Mouse (Mus musculus): Measurements from ENCODE around the gene Zfp184. TPM values are rescaled to one million over a fixed set of nuclear protein-coding genes. Genes with fewer than 3 reads are reported as not detected.

The Zfp184 gene
- total RNA-seq, 2 experiments from 2014 or later = 2.6 to 3.3 TPM

DNA sequence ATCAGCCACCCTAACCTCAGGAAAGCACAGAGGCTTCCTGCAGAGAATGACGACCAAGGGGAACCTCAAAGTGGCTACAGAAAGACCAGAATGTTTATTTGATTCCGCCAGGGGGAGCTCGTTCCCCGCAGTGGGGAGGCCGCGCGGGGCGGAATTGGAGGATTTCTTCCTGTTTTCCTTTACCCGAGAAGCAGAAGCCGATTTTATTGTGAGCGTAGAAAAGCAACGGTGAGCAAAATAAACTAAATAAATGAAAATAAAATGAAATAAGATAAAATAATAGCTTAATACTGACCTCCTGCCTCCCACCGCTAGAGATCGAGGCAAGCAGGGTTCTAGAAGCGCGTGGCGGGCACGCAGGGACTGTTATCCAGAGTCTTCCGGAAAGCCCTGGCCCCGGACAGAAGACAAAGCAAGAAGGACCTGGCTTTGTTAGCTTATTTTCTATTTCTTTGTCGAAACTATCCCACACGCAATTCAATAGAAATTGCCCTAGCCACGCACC, 29.4 kb downstream of the Zfp184 start:
- intact Hi-C loops (cut with DNase I) = loop anchor here (1.0 to 10.0 kb wide), 3 partner anchors 29 to 119 kb away; partner anchors contain the start of gene Zfp184
- DNase-seq (ENCODE audit: low spot score in 2 of 2) = peak; percentile 89 to 95

- intact Hi-C loops (cut with DNase I) = loop anchor here (1.0 to 10.0 kb wide), 3 partner anchors 30 to 120 kb away; partner anchors contain the start of gene Zfp184
- DNase-seq (ENCODE audit: low spot score in 2 of 2) = peak; percentile 68 to 80
Measured at GRCm38 (mm10) chr13:21974726-21975473, 30.0 kb downstream of the Zfp184 start.

DNA sequence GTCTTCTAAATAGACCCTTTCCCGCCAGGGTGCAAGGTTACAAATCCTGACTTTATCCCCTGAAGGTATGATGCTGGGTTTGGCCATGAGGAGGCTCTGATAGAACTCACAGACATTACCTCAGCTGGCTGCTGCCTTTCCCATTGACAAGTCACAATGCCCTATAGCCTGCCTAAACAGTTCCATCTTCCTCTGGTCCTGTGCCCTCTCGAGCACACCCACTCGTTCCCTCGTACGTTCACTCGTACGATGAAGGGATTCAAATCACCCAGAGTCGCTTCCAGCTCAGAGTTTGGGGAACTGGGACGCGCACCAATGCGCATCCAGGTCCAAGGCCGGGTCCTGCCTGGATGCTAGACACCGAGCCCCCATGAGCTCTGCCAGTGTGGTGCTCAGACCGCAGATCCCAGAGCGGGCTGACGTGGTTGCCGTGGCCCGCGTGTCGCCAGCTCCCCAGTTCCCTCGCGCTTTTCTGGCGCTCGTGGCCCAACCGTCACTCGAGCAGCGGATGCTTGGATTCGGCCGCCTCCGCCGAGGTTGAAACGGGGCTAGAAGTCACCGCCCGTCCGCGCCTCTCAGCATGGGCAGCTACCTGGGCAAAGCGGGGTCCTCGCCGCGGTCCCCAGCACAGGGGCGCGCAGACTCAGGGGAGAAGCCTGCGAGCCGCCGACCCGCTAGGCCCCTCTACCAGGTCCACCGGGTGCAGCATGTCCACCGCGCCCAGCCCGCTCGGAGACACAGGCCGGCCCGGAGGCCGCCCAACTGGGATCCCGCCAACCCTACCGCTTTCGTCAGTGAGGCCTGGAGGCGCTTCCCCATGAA, 36.3 kb downstream of the Zfp184 start, which contains the start of gene Pom121l2:
Pom121l2 (plus strand) TSS at position 214 of the 822 bp plus-strand sequence.
- intact Hi-C loops (cut with DNase I) = no loop called here
- DNase-seq (ENCODE audit: low spot score in 2 of 2) = peak; percentile 20 to 31

DNA sequence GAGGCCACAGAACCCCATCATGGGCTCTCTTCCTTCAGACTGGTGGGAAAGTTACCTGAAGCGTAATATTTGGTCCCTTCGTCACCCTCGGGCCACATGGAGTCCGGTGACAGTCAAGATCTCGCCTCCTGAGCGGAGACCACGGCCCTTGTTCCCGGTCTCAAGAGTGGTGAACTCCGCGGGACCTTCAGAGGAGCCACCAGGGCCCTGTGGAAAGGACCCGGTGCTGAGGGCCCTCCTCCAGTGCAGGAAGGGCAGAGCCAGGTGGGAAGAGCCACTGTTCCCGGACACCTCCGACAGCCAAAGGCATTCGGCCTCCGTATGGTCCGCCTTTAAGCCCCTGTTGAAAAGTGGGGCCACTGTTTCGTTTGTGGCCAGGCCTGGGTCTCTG, 36.9 kb downstream of the Zfp184 start:
- intact Hi-C loops (cut with DNase I) = no loop called here
- no peak for DNase-seq (ENCODE audit: low spot score in 2 of 2)

- no peak for DNase-seq (ENCODE audit: low spot score in 2 of 2)
- intact Hi-C loops (cut with DNase I) = no loop called here
Measured at GRCm38 (mm10) chr13:21984486-21984885, 39.6 kb downstream of the Zfp184 start.

DNA sequence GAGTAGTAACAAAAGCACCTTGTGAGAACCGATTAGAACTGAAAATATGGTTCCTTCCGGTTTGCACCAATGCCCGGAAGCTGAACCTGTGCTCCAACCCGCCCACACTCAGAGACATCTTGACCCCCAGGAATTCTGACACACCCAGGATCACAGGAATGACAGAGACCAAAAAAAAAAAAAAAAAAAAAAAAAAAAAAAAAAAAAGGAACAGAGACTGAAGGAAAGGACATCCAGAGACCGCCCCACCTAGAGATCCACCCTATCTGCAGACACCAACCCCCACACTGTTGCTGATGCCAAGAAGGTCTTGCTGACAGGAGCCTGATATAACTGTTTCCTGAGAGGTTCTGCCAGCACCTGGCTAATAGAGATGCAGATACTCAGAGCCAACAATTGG, 47.7 kb downstream of the Zfp184 start:
- intact Hi-C loops (cut with DNase I) = no loop called here
- DNase-seq (ENCODE audit: low spot score in 2 of 2) = no peak

DNA sequence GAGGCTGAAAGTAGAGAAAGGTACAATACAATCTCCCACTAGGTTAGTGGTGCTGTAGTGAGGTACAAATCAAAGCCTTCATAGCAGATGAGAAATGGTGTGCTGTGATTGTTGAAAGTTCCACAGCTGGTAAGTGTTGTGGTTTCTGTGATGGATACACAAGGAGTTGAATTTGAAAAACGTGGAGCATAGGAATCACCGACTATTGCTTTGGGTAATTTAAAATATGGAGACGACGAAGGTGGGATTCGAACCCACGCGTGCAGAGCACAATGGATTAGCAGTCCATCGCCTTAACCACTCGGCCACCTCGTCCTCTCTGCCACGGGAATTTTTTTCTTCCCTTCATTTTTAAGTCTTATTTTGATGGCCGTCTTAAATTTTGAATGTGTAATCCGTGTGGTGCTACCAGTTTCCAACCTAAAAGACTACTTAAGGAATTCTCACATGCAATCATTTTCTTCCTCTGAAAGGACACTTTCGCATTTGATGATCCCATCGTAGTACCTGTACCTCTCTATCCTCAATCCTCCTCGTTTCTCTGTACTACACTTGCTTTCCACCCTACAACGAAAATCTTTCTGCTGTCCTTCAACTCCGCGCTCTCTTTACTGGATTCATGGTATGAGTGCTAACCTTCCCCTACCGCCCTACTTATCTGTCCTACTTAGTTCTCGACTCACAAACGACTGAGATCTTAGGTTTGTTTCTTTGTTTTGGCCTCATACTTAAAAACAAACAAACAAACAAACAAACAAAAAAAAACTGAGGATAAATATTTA, 49.3 kb downstream of the Zfp184 start:
- intact Hi-C loops (cut with DNase I) = no loop called here
- peak; percentile 24 to 52 for DNase-seq (ENCODE audit: low spot score in 2 of 2)

GRCm38 (mm10) chr13:21994896-21995295, 50.0 kb downstream of the Zfp184 start:
- no peak for DNase-seq (ENCODE audit: low spot score in 2 of 2)
- intact Hi-C loops (cut with DNase I) = no loop called here

DNA sequence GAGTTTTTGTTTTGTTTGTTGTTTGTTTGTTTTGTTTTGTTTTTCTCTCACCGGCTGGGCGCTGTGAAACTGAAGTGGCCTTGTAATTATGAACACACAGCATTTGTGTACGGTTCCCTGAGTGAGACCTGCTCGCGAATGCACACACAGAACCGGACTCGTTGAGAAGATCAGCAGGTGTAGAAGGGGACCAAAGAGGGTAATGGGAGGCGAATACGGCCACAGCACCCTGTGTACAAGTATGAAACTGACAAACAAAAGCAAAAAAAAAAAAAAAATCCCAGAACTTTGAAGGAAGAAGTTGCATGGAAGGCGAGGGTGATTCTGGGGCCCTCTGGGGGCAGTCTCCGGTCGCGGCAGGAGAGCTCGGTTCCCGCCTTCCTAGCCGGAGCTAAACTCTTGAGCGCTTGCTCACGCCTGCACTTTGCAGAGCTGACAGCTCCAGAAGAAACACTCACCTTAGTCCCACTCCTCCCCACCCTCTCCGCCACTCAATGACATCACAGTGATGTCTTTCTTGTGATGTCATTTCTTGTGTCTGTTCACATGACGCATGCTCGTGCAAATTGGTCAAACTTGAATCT, 50.5 kb downstream of the Zfp184 start:
- intact Hi-C loops (cut with DNase I) = no loop called here

DNA sequence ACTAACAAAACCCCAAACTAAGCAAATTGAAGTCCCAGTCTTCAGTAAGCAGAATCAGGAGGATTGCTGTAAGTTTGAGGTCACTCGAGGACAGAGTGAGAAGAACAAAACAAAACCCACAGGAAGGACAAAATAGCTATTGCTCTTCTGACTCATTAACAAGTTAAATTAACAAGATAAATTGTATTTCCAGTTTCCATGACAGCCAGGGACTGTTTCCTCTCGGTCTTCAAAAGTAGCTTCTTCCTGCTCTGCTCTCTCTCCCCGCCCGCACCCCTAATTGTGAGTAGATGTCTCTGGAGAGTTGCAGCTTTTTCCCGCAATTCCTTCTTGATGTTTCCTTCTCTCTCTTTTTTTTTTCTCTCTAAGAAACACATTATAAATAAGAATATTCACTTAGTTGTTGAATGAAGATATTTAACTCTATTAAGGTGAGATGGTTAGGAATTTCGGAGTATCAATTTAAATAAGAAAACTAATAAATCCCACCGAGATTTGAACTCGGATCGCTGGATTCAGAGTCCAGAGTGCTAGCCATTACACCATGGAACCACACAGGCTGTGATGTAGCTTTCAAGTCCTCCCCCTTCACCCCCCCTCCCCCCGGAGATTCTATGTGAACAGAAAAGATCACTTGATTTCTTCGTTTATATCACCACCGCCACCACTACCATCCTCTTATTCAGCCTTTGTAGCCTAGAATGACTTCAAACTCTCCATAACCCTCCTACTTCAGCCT, 51.4 kb downstream of the Zfp184 start:
- peak; percentile 13 for DNase-seq (ENCODE audit: low spot score in 2 of 2)
- intact Hi-C loops (cut with DNase I) = loop anchor here (2.0 kb wide), 1 partner anchor 19 kb away; no protein-coding TSS in a partner anchor

More for the DNA sequence above, 50.5 kb downstream of the Zfp184 start:
- peak in 1 of 2 experiments; percentile 12 for DNase-seq (ENCODE audit: low spot score in 2 of 2)

- intact Hi-C loops (cut with DNase I) = loop anchor here (2.0 kb wide), 1 partner anchor 18 kb away; no protein-coding TSS in a partner anchor
- DNase-seq (ENCODE audit: low spot score in 2 of 2) = peak in 1 of 2 experiments; percentile 5
Measured at GRCm38 (mm10) chr13:21996840-21997185, 51.9 kb downstream of the Zfp184 start.

DNA sequence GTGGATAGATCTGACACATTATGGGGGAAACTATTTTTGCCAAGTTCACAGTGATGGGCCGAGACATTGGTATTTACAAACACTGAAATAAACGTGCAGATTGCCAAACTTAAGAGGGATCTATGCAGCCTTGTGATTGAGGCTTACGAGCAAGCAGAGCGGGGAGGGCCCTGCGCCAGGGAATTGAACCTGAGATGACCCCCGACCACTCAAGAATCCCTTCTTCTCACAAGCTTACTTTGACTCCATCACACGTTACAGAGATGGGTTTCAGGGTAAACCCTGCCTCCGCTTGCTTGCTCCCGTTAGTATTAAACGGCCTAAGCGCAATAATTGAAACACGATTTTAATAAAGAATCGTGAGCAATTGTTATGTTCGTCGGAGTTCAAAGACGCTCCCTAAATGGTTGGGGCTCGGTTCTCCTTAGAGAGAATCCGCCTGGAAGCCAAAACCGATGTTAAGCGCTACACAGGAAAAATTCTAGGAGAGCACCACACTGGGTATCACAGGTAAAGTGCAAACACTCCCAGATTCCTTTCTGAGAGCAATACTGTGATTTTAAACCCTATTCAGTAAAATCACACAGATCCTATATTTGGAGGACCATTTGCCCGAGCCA, 52.4 kb downstream of the Zfp184 start:
- peak in 1 of 2 experiments; percentile 3 for DNase-seq (ENCODE audit: low spot score in 2 of 2)
- intact Hi-C loops (cut with DNase I) = loop anchor here (2.0 kb wide), 1 partner anchor 17 kb away; no protein-coding TSS in a partner anchor

DNA sequence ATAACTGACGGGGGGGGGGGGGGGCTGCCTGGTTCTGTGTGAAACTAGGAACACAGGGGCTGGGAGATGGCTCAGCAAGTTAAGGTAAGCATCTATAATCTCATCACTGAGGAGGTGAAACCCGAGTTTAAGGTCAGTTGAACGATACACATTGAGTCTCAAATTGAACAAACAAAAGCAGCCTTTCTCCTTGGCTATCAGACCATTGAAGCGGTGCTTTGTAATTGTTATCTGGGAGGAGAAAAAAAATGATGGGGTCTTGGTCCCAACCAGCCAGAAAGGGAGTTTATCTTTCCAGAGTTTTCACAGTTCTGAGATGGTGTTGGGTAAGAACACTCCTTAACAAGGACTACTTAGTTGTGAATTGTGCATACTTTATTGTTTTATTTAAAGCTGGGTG, 52.9 kb downstream of the Zfp184 start:
- DNase-seq (ENCODE audit: low spot score in 2 of 2) = no peak
- intact Hi-C loops (cut with DNase I) = loop anchor here (2.0 kb wide), 1 partner anchor 17 kb away; no protein-coding TSS in a partner anchor

GRCm38 (mm10) chr13:21998412-21998811, 53.5 kb downstream of the Zfp184 start:
- intact Hi-C loops (cut with DNase I) = no loop called here

GRCm38 (mm10) chr13:21999147-21999546, 54.3 kb downstream of the Zfp184 start:
- DNase-seq (ENCODE audit: low spot score in 2 of 2) = no peak
- intact Hi-C loops (cut with DNase I) = no loop called here

More at GRCm38 (mm10) chr13:21998412-21998811, 53.5 kb downstream of the Zfp184 start:
- no peak for DNase-seq (ENCODE audit: low spot score in 2 of 2)

DNA sequence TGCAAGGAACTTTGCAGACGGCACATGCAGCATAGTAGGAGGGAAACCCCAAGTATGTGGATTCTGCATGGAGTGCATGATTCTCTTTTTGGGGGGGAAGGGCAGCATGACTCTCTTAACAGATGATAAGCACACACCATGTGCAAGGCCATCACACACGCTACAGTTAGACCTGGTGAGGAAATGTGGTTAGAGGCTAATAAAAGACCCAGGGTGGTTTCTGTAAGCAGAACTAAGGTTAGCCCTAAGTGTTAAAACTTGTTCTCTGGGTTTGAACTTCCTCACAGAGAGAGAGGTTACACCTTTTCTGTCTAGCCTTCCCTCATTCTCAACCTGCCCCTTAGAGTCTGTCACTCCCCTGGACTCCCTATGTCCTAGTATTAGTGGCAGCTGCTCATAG, 56.5 kb downstream of the Zfp184 start:
- intact Hi-C loops (cut with DNase I) = no loop called here
- DNase-seq (ENCODE audit: low spot score in 2 of 2) = no peak

DNA sequence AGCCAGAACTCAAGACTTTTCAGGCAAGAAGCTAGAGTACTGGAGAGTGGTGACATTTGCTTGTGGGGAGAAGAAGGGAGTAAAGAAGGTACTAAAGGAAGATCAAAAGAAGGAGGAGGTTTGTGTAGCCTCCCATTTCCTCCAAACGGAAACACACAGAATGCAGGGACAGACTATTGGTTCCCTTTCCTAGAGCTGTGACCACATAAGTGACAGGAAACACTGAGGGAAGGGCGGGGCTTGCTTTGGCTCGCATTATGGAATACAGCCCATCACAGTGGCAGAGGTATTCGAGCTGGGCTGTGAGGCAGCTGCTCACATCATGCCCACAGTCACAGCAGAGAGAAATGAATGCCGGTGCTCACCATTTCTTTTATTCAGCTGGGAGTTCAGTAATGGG, 56.9 kb downstream of the Zfp184 start:
- DNase-seq (ENCODE audit: low spot score in 2 of 2) = no peak
- intact Hi-C loops (cut with DNase I) = no loop called here

Measured in left cerebral cortex, postnatal 25 days (tissue).